Mouse (Mus musculus) retina, embryonic 14.5 days (tissue): Measurements from ENCODE around the gene Ankrd49.

Experiments
- DNase-seq: peaks from one replicate; pipeline ENCODE4 v3.0.0-alpha.2; 2015; ENCODE audit warnings: low spot score

The Ankrd49 gene

GRCm38 (mm10) chr9:14740151-14740924 is 44.3 kb downstream of the Ankrd49 start, which contains the start of gene Piwil4:
TSS of gene Piwil4 (minus strand) at chr9:14740733.
- no peak for DNase-seq

GRCm38 (mm10) chr9:14739498-14740150 is 45.0 kb downstream of the Ankrd49 start:
- no peak for DNase-seq

- peak; percentile 27 for DNase-seq
These were observed 53.6 kb downstream of the Ankrd49 start for GRCm38 (mm10) chr9:14730941-14731541.
